Mouse (Mus musculus) layer of hippocampus, postnatal 10 days (tissue): ENCODE data around the gene Cyp1a2. TPM values are rescaled to one million over a fixed set of nuclear protein-coding genes. Genes with fewer than 3 reads are reported as not detected.

Experiments
- DNase-seq, 2 experiments: peaks; one replicate each; pipeline ENCODE4 v3.0.0; 2021; ENCODE audit warnings: low spot score in 2 of 2
- total RNA-seq, 2 experiments: library from RNA; stranded (reverse); gene quantifications; 2 replicates each; pipeline ENCODE4 v1.2.3; 2021

The Cyp1a2 gene
- total RNA-seq, 2 experiments from 2014 or later: not detected

- DNase-seq: no peak
These were observed 56.3 kb downstream of the Cyp1a2 start for GRCm38 (mm10) chr9:57627191-57627590.

Other genes with a start within 250 kb of the Cyp1a2 start
- 10 to 100 TPM; 14.2 to 15.5 TPM for gene Ppcdc, start 243.6 kb downstream of the Cyp1a2 start, total RNA-seq
- gene Scamp5, start 215.6 kb downstream of the Cyp1a2 start, total RNA-seq: 100 to 1,000 TPM; 345 to 387 TPM
- gene Rpp25, start 179.7 kb downstream of the Cyp1a2 start, total RNA-seq: 10 to 100 TPM; 11.5 to 11.7 TPM
- gene Cox5a, start 162.4 kb downstream of the Cyp1a2 start, total RNA-seq: 100 to 1,000 TPM; 486 to 497 TPM
- 10 to 100 TPM; 24.6 to 28.8 TPM for gene Fam219b, start 146.2 kb downstream of the Cyp1a2 start, total RNA-seq
- gene Mpi, start 130.9 kb downstream of the Cyp1a2 start, total RNA-seq: 10 to 100 TPM; 70.4 to 76.5 TPM
- 10 to 100 TPM; 28.9 to 33.3 TPM for gene Scamp2, start 122.8 kb downstream of the Cyp1a2 start, total RNA-seq
- gene Ulk3, start 94.3 kb downstream of the Cyp1a2 start, total RNA-seq: 10 to 100 TPM; 26.3 to 27.0 TPM
- 1 to 10 TPM; 1.9 to 2.6 TPM for gene Cplx3, start 77.4 kb downstream of the Cyp1a2 start, total RNA-seq
- gene Lman1l, start 62.9 kb downstream of the Cyp1a2 start, total RNA-seq: not detected
- gene Csk, start 30.1 kb downstream of the Cyp1a2 start, total RNA-seq: 10 to 100 TPM; 56.6 to 59.0 TPM
- under 1 TPM; 0.48 to 0.60 TPM for gene Cyp1a1, start 4.2 kb upstream of the Cyp1a2 start, total RNA-seq
- 10 to 100 TPM; 14.6 to 16.0 TPM for gene Edc3, start 24.8 kb upstream of the Cyp1a2 start, total RNA-seq
- 10 to 100 TPM; 64.3 to 66.9 TPM for gene Clk3, start 82.2 kb upstream of the Cyp1a2 start, total RNA-seq
- gene Arid3b, start 153.1 kb upstream of the Cyp1a2 start, total RNA-seq: 10 to 100 TPM; 10.0 to 11.8 TPM
- gene Ubl7, start 227.3 kb upstream of the Cyp1a2 start, total RNA-seq: 10 to 100 TPM; 95.3 to 98.4 TPM